Mouse (Mus musculus): ENCODE data around the gene Prdx4. TPM values are rescaled to one million over a fixed set of nuclear protein-coding genes. Genes with fewer than 3 reads are reported as not detected.

Prdx4 gene
- polyA plus RNA-seq (2012; rRNA removed) = 178 and 305 TPM in 2 replicates

GRCm38 (mm10) chrX:155340654-155341053 lies at the start of gene Prdx4:
Gene Prdx4, minus strand, starts transcription at chrX:155340754.

Other genes with a start within 250 kb of the Prdx4 start
- gene Magea2, start 247.1 kb downstream of the Prdx4 start, polyA plus RNA-seq (2012; rRNA removed) = not detected in 2 replicates
- gene Cldn34b2, start 212.3 kb downstream of the Prdx4 start, polyA plus RNA-seq (2012; rRNA removed) = not detected in 2 replicates
- 51.2 and 52.7 TPM in 2 replicates for gene Sat1, start 124.3 kb downstream of the Prdx4 start, polyA plus RNA-seq (2012; rRNA removed)
- 11.3 and 16.2 TPM in 2 replicates for gene Acot9, start 78.3 kb downstream of the Prdx4 start, polyA plus RNA-seq (2012; rRNA removed)